Mouse (Mus musculus): Measurements from ENCODE around the gene Olfr228.
A peak's percentile ranks its signal among the peaks of the same experiment; 100 is the strongest.
"Not testable (repeated sequence)": the region's sequence is repeated elsewhere in the genome, so short reads cannot be mapped to it uniquely, and the experiment has no call there.

The Olfr228 gene

DNA sequence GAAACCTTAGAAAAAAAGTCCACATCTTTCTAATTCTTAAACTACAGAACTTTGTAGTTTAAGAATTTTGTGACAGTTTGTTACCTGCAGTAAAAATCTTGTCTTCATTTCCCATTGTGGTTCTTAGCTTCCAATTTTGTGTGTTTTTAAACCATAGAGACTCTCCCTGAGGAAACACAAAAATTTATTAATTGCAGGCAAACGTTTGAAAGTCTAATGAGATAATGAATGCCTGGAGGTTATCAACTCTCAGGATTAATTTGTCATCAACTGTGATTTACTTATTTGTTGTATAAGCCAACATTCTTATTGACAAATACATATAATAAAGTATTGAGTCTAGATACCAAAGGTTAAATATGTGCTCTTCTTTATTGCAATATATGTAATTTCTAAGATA, at the start of gene Olfr228:
Gene Olfr228, minus strand, starts transcription at position 101 of the 400 bp plus-strand sequence.
- no peak for DNase-seq (ENCODE audit: inconsistent ontology term)

DNA sequence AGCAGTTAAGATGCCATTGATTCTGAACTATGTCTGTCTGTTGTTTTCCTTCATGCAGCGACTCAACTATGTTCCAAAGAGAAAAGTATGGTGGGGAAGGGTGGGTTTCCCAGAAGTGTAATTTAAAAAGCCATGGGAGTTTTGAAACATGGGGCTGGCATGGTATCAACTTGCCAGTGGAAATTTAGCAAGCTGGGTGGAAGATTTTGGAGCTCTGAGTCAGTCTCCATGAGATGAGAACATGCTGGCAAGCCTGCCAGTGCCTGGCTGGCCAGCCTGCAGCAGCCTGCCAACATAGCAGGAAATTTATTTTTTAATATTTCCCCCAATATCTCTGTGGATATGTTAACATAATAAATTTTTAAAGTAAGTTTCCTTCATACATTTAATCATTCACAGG, 43.8 kb upstream of the Olfr228 start:
- DNase-seq (ENCODE audit: inconsistent ontology term), result no peak

DNA sequence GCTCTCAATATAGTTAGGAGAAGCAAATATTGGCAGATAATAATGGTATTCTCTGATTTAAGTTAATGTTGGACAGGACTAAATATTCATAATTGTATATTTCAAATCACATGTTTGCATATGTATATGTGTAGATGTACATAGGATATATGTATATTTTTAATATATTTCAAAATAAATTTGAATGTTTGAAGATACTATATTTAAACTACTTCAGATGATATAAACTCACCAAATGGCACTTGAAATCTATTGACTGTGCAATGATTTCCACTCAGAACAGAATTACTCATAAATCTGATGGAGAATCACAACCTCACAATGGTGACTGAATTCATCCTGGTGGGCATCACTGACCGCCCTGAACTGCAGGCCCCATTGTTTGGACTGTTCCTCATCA, 21.0 kb upstream of the Olfr228 start, which contains the start of gene Olfr1076:
Gene Olfr1076, plus strand, starts transcription at position 301 of the 400 bp plus-strand sequence.
- no peak for DNase-seq (ENCODE audit: inconsistent ontology term)

DNA sequence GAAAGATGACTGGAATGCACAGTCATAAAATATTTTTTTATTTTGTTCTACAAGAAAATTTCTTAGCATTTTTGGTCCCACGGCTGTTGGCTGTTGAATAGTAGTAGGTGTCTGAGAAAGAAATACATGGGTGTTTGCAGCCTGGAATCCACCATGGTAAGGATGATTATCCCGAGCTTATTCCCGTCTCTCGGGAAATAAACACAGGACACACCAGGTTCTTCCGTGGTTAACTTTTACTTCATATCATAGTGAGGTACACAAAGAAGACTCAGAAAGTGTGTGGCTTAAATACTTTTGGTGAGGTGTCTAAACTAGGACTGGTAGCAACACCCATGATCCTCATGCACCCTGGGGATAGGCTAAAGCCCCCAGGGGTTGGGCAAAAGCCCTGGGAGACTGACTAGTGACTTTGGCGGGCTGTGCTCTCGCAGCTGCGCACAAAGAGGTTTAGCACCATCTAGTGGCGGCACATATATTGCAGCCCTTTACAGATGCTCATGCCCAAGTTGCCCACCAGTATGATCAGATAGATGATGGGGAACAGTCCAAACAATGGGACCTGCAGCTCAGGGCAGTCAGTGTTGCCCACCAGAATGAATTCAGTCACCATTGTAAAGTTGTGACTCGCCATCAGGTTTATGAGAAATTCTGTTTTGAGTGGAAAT, 22.6 kb downstream of the Olfr228 start:
- peak; percentile 9 for DNase-seq (ENCODE audit: inconsistent ontology term)

DNA sequence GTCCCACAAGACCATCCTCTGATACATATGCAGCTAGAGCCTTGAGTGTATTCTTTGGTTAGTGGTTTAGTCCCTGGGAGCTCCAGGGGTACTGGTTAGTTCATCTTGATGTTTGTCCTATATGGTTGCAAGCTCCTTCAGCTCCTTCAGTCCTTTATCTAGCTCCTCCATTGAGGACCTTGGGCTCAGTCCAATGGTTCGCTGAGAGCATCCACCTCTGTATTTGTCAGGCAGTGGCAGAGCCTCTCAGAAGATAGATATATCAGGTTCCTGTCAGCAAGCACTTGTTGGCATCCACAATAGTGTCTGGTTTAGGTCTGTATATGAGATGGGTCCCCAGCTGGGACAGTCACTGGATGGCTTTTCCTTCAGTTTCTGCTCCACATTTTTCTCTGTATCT, 26.8 kb downstream of the Olfr228 start:
- no peak for DNase-seq (ENCODE audit: inconsistent ontology term)

DNA sequence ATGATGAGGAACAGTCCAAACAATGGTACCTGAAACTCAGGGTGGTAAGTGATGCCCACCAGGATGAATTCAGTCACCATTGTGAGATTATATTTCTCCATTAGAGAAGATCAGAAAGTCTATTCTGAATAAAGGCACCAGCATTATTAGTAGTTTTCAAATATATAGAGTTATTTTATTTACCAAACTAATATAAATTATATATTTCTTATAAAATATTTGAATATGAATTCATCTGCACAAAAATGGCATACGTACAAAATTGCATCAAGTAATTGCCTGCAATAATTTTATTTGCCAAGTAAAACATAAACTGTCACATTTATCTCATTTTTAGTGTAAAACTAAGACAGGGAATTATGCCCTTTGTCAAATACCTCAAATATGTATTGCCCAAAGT, 31.0 kb downstream of the Olfr228 start, which contains the start of gene Olfr1066:
Gene Olfr1066, minus strand, starts transcription at position 101 of the 400 bp plus-strand sequence.
- no peak for DNase-seq (ENCODE audit: inconsistent ontology term)

DNA sequence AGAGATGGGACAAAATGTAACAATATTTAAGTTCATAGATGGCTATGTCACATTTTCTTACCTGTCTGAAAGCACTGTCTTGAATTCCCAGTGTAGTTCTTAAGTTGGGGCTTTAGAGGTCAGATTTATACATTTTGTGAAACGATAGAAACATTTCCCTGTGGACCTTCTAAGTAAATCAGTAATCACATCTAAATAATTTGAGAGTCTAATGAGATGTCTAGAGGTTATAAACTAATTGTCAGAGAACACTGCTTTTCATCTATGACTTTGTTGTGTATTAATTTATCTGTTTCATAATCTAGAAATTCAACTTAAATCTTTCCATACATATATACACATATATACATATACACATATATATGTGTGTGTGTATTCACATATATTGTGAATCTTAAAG, 36.7 kb downstream of the Olfr228 start, which contains the start of gene Olfr1065:
Gene Olfr1065, minus strand, starts transcription at position 101 of the 400 bp plus-strand sequence.
- DNase-seq (ENCODE audit: inconsistent ontology term), result not testable (repeated sequence)

DNA sequence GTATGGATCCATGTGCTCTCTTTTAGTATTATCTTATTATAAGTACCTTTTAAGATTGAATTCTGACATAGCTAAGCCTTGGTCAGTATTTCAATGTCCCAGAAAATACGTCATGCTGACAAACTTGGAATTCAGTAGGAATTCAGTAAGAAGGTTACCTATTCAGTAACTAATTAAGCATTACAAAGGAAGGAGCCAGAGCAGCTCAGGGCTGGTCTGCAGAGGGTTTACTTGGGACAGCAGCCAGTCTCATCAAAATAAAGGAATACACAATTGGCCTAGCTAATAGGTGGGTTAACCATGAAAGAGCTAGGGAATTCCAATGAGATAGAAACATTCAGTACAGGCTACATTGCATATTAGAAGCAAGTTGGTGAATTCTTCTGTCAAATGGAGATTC, 45.1 kb downstream of the Olfr228 start:
- not testable (repeated sequence) for DNase-seq (ENCODE audit: inconsistent ontology term)
